8 mouse cellular contexts compared by ENCODE assay signal in genomic region chr9:53254368-53254767, GRCm38 (mm10). TPM values are rescaled to one million over a fixed set of nuclear protein-coding genes. Genes with fewer than 3 reads are reported as not detected.
A peak's percentile ranks its signal among the peaks of the same experiment; 100 is the strongest.
DNase-seq lines count a peak whose midpoint lies in the region; ATAC-seq and TF ChIP-seq lines count a peak whose summit lies in the region.

No protein-coding gene starts in this region.

- WGBS in kidney, postnatal 0 days = 6% methylated on average over 4 of the region's 4 CpGs
- 4% methylated on average over 4 of the region's 4 CpGs for WGBS in liver, embryonic 13.5 days (ENCODE audit: insufficient replicate concordance)
- 4% methylated on average over 4 of the region's 4 CpGs for WGBS in thymus, adult 2 months

- H3K9ac ChIP-seq in kidney, postnatal 0 days (ENCODE audit: low read depth, low read length) = no peak overlapping the region
- no peak overlapping the region for H3K9ac ChIP-seq in liver, embryonic 13.5 days

- H3K4me2 ChIP-seq in kidney, postnatal 0 days (ENCODE audit: low read length) = no peak overlapping the region
- no peak overlapping the region for H3K4me2 ChIP-seq in liver, embryonic 13.5 days

- H3K27ac ChIP-seq in kidney, postnatal 0 days = no peak overlapping the region
- no peak overlapping the region for H3K27ac ChIP-seq in liver, embryonic 13.5 days
- no peak overlapping the region for H3K27ac ChIP-seq in thymus, adult 2 months (ENCODE audit: control insufficient read depth, insufficient read depth, low read length)

- H3K79me2 ChIP-seq in C2C12 (ENCODE audit: control insufficient read depth, insufficient read depth) = no peaks in the 10 kb centered on the region

- TF ChIP-seq POLR2A in thymus, adult 2 months (IDR thresholded peaks at IDR 0.05; ENCODE audit: control insufficient read depth, extremely low read depth, insufficient read depth, low read length, poor library complexity) = no peak

- H3K36me3 ChIP-seq in C2C12 (ENCODE audit: control insufficient read depth, insufficient read depth) = no peaks in the 10 kb centered on the region
- H3K36me3 ChIP-seq in kidney, postnatal 0 days (ENCODE audit: insufficient read depth, low read length) = no peaks in the 10 kb centered on the region
- H3K36me3 ChIP-seq in liver, embryonic 13.5 days = no peaks in the 10 kb centered on the region
- no peaks in the 10 kb centered on the region for H3K36me3 ChIP-seq in thymus, adult 2 months (ENCODE audit: control insufficient read depth, insufficient read depth, low read length)

- TF ChIP-seq CTCF in C2C12 (IDR thresholded peaks at IDR 0.05; ENCODE audit: control insufficient read depth, insufficient read depth, insufficient read length) = peak; percentile 48
- peak; percentile 99 for TF ChIP-seq CTCF in kidney, postnatal 0 days (IDR thresholded peaks at IDR 0.05; ENCODE audit: low read depth)
- TF ChIP-seq CTCF in thymus, adult 2 months (IDR thresholded peaks at IDR 0.05; ENCODE audit: borderline replicate concordance, control insufficient read depth, extremely low read depth, insufficient read depth, low read length, poor library complexity) = no peak

- peak; percentile 89 for DNase-seq in adipocyte (ENCODE audit: low spot score)
- DNase-seq in embryo, embryonic 10 days (ENCODE audit: low spot score) = peak; percentile 88
- DNase-seq in gastrocnemius, postnatal 14 days = peak; percentile 64
- DNase-seq in kidney, postnatal 0 days (ENCODE audit: low spot score) = peak; percentile 93
- peak; percentile 27 for DNase-seq in liver, embryonic 13.5 days
- DNase-seq in ovary, adult 18-20 months (ENCODE audit: low spot score) = peak; percentile 22
- peak; percentile 75 for DNase-seq in thymus, adult 2 months

- no peak overlapping the region for H3ac ChIP-seq in C2C12 (ENCODE audit: control insufficient read depth, insufficient read length, low read depth)

- H3K4me3 ChIP-seq in C2C12 (ENCODE audit: insufficient read depth, poor library complexity, severe bottlenecking) = no peak overlapping the region
- no peak overlapping the region for H3K4me3 ChIP-seq in kidney, postnatal 0 days (replicated peaks; ENCODE audit: low read depth, low read length)
- no peak overlapping the region for H3K4me3 ChIP-seq in liver, embryonic 13.5 days (replicated peaks)
- H3K4me3 ChIP-seq in thymus, adult 2 months (ENCODE audit: control insufficient read depth, insufficient read depth, low read length) = no peak overlapping the region

- intact Hi-C loops in gastrocnemius, postnatal 14 days (cut with DNase I; ENCODE audit: low total_unique reads) = no loop called here

- H3K4me1 ChIP-seq in kidney, postnatal 0 days (replicated peaks; ENCODE audit: insufficient read depth, low read length) = no peaks in the 10 kb centered on the region
- H3K4me1 ChIP-seq in liver, embryonic 13.5 days (replicated peaks) = no peaks in the 10 kb centered on the region
- no peaks in the 10 kb centered on the region for H3K4me1 ChIP-seq in thymus, adult 2 months (replicated peaks; ENCODE audit: control insufficient read depth, insufficient read depth, low read length)

- ATAC-seq in kidney, postnatal 0 days (replicated peaks; ENCODE audit: low FRiP score, low read depth) = no peak
- no peak for ATAC-seq in liver, embryonic 13.5 days (ENCODE audit: low read depth)

- no peaks in the 10 kb centered on the region for H3K79me3 ChIP-seq in C2C12 (ENCODE audit: low read depth)

- peaks cover 8% of the 10 kb centered on the region for H3K27me3 ChIP-seq in C2C12 (ENCODE audit: control insufficient read depth, insufficient read depth, insufficient read length)
- H3K27me3 ChIP-seq in kidney, postnatal 0 days (ENCODE audit: insufficient read depth, low read length) = no peaks in the 10 kb centered on the region
- H3K27me3 ChIP-seq in liver, embryonic 13.5 days = 0 out of 2 replicates have a peak, but pooled peaks cover 3% of the 10 kb centered on the region
- H3K27me3 ChIP-seq in thymus, adult 2 months (ENCODE audit: control insufficient read depth, insufficient read depth, low read length) = no peaks in the 10 kb centered on the region

- no peaks in the 10 kb centered on the region for H3K9me3 ChIP-seq in kidney, postnatal 0 days (replicated peaks; ENCODE audit: low read length)
- H3K9me3 ChIP-seq in liver, embryonic 13.5 days (replicated peaks) = no peaks in the 10 kb centered on the region

TF ChIP-seq in C2C12, 6 proteins besides CTCF, POLR2A, EP300 and RAD21:
- TF ChIP-seq CEBPB (IDR thresholded peaks at IDR 0.05; ENCODE audit: low read depth) = no peak
- no peak for TF ChIP-seq MYOG (IDR thresholded peaks at IDR 0.05; ENCODE audit: control insufficient read depth, extremely low read depth, insufficient read length)
- no peak for TF ChIP-seq USF1 (IDR thresholded peaks at IDR 0.05; ENCODE audit: low read depth)
- TF ChIP-seq FOSL1 (IDR thresholded peaks at IDR 0.05; ENCODE audit: insufficient read depth, low read length, poor library complexity, severe bottlenecking) = no peak
- no peak for TF ChIP-seq MYOD1 (IDR thresholded peaks at IDR 0.05; ENCODE audit: control insufficient read depth, insufficient read length, low read depth)
- no peak for TF ChIP-seq MAX (IDR thresholded peaks at IDR 0.05)

RNA-seq across cellular contexts. Expression of gene Ddx10, which starts 6.5 kb away (rescaled TPM):
- polyA plus RNA-seq in C2C12 (2012; fragmentation: generic; extraction: Trizol) = 6.5 TPM
- 1 to 10 TPM; 8.2 to 9.7 TPM for total RNA-seq in gastrocnemius, postnatal 14 days (2021)
- 26.6 and 27.2 TPM in 2 replicates for polyA plus RNA-seq in kidney, postnatal 0 days (2015; fragmentation: Nextera tagmentation; extraction: Ambion mirVana)
- polyA plus RNA-seq in liver, embryonic 13.5 days (2015; fragmentation: Nextera tagmentation; extraction: Ambion mirVana) = 18.7 and 22.7 TPM in 2 replicates
- polyA plus RNA-seq in thymus, adult 2 months (2012; rRNA removed) = 3.3 and 3.7 TPM in 2 replicates

RNA-seq across cellular contexts. Expression of gene Exph5, which starts 47.1 kb away (rescaled TPM):
- polyA plus RNA-seq in C2C12 (2012; fragmentation: generic; extraction: Trizol) = not detected
- total RNA-seq in gastrocnemius, postnatal 14 days (2021) = 1 to 10 TPM in 1 of 2 experiments, under 1 TPM in 1; 0.80 to 1.3 TPM
- polyA plus RNA-seq in kidney, postnatal 0 days (2015; fragmentation: Nextera tagmentation; extraction: Ambion mirVana) = 2.4 and 2.8 TPM in 2 replicates
- polyA plus RNA-seq in liver, embryonic 13.5 days (2015; fragmentation: Nextera tagmentation; extraction: Ambion mirVana) = 0.16 and 0.24 TPM in 2 replicates
- 0.27 and 0.47 TPM in 2 replicates for polyA plus RNA-seq in thymus, adult 2 months (2012; rRNA removed)

Comparison
In these comparisons a context has a peak if more than half of its experiments do, and no peak if none do; other contexts are left out.
1. DNase-seq: peak in every context shown above with its lines; median percentile 93 in kidney, postnatal 0 days; 89 in adipocyte; 88 in embryo, embryonic 10 days; 75 in thymus, adult 2 months; 64 in gastrocnemius, postnatal 14 days; 27 in liver, embryonic 13.5 days; 22 in ovary, adult 18-20 months.